Mouse (Mus musculus): Measurements from ENCODE around the gene Hectd1. TPM values are rescaled to one million over a fixed set of nuclear protein-coding genes. Genes with fewer than 3 reads are reported as not detected.
A peak's percentile ranks its signal among the peaks of the same experiment; 100 is the strongest.

The Hectd1 gene
- total RNA-seq, 2 experiments from 2014 or later: 76.9 to 84.5 TPM

DNA sequence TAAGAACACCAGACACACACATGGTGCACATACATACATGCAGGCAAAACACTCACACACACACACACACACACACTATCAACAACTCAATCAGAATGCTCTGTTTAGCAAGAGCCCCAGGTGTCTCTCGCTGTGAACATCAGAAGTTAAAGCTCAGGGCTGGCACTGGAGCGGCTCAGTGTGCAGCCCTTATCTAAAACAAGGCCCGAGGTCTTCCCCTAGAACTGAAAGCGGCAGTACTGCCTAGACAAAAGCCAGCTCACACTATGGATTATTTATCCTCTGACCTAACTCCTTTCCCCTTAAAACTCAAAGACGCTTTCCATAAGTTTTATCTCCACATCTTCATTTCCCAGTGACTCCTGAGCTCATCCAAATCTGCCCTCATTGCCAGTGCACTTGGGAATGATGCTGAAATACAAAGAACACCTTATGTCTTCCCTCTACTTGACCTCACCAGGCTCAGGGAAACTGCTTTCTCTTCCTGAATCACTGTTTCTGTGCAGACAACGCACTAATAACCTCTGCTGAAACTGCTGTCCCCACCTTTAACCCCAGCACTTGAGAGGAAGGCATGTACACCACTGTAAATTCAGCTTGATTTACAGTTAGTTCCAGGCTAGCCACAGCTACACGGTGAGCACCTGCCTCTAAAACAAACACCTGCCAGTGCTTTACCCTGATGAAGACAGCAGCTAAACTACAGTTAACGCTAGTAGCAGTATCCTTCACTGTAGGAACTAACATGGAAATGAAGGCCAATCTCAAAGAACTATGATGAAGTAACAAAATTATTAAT is 11.3 kb downstream of the Hectd1 start:
- intact Hi-C loops (cut with DNase I): no loop called here

DNA sequence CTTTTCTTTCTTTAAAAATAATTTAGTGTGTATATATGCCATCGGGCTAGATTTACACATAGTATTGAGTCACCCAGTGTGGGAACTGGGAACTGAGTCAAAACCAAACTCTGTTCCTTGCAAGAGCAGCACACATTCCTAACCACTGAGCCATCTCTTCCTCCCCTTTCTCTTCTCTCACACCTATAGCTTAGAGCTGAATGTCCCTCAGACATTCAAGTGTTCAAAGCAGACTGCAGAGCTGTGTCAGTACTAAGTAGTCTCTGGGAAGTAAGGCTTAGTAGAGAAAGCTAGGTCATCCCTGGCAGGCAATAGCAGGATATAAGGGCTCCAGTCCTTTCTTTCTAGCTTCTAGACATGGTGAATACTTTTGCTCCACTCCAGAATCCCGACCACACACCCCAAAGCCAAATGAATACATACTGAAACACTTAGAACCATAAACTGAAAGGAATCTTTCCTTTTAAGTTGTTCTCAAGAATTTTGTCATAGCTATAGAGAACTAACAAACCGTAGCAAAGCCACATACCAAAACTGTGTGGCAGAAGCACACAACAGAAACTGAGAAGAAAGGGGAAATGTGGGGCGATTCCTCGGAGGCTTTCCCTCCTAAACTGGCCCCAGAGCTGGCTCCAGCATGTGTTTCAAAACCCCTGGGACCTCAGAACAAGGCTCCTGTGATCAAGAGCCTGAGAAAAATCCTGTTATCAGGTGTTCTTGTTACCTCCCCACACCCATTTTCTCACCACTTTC is 17.8 kb downstream of the Hectd1 start:
- intact Hi-C loops (cut with DNase I): no loop called here

More for the DNA sequence above, 11.3 kb downstream of the Hectd1 start:
- DNase-seq (ENCODE audit: low spot score): no peak

DNA sequence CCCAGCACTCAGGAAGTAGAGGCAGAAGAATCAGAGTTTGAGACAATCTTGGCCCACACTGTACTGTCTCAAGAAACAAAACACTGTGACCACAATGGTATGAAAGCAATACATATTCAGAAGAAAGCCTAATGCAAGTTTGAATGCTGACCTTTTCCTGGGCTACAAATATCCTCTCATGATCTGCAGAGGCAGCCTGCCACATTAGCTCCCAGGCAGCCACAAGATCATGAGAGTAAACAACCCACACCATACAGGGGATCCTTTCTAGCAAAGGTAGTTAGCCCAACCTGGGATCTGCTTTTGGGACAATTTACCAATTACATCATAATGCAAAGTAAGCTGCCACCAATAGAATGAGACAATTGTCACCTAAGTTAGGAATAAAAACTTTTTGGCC is 18.8 kb downstream of the Hectd1 start:
- intact Hi-C loops (cut with DNase I): no loop called here
- DNase-seq (ENCODE audit: low spot score): no peak

More for the DNA sequence above, 17.8 kb downstream of the Hectd1 start:
- no peak for DNase-seq (ENCODE audit: low spot score)

DNA sequence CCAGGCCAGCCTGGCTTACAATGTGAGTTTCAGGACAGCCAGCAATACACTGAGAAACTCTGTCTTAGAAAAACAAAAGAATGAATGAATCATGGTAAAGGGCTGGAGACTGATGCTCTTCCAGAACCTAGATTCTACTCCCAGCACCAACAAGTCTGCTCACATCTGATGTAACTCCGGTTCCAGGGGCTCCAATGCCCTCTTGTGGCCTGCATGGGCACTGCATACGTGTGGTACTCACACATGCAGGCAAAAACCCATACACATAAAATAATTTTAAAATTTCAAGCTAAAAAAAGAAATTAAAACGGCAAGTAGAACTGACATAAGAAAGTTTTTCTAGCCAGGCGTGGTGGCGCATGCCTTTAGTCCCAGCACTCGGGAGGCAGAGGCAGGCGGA is 44.5 kb downstream of the Hectd1 start:
- intact Hi-C loops (cut with DNase I): no loop called here
- DNase-seq (ENCODE audit: low spot score): no peak

DNA sequence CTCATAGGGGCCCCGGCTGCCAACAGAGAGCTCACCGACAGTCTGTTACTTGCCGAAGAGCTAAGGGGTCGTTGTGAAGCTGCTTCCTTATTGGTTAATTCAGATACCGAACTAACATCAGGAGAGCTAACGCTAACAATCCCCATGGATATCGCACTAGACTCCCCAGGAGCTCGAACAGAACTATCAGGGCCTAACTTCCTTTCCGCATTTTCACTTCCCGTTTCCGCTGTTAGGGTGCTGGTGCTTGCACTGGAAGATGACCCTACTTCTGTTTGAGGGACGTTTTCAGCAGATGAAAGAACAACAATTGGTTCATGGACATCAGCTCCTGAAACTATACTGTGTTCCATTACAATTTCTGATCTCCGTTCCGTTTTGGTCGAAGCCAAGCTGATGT is 60.6 kb downstream of the Hectd1 start:
- intact Hi-C loops (cut with DNase I): no loop called here
- DNase-seq (ENCODE audit: low spot score): no peak

DNA sequence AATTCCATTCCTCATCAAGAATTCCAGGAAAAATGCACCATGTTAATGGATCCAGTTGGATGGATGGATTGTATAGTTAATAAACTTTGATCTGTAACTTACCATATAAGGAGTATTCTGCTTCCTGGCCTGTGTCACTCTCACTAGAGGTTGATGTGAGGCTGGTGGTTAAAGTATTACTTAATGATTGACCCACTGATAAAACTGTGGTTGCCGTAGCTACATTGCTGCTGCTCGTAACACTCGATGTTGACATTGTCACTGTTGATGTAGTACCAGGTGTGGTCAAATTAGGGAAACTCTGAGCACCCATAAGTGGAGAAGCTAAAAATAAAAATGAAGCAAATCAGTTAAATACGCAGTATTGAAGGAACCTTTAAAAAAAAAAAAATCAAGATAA is 61.9 kb downstream of the Hectd1 start:
- no peak for DNase-seq (ENCODE audit: low spot score)
- intact Hi-C loops (cut with DNase I): no loop called here

DNA sequence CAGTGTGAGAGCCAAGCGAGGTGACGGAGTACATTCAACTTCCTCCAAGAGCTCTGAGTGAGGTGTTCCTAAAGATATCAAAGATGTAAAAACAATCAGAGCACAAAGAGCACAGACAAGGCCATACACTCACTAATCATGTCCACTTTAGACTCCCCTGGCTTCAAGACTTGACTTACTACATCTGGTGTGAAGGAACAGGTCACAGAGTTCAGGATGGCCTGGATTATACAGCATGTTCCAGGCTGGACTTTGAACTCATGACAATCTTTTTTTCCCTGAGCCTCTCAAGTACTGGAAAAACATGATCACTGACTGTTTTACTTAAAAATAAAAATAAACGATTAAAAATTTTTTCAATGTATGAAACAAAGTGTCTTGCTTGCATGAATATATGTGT is 70.0 kb downstream of the Hectd1 start:
- intact Hi-C loops (cut with DNase I): loop anchor here (10.0 kb wide), 1 partner anchor 365 kb away; no protein-coding TSS in a partner anchor

DNA sequence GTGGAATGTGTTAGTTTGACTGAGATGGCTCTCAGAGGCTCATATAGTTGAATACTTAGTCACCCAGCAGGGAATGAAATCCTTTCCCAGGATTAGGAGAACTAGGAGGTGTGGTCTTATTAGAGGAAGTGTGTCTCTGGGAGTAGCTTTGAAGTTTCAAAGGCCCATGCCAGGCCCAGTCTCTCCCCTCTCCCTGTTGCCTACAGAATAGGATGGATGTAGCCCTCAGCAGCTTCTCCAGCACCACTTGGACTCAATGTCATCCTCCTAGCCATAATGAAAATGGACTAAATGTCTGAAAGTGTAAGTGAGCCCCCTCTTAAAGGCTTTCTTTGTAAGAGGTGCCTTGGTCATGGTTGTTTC is 72.8 kb downstream of the Hectd1 start:
- no peak for DNase-seq (ENCODE audit: low spot score)
- intact Hi-C loops (cut with DNase I): loop anchor here (10.0 kb wide), 1 partner anchor 362 kb away; no protein-coding TSS in a partner anchor

More for the DNA sequence above, 70.0 kb downstream of the Hectd1 start:
- DNase-seq (ENCODE audit: low spot score): no peak

DNA sequence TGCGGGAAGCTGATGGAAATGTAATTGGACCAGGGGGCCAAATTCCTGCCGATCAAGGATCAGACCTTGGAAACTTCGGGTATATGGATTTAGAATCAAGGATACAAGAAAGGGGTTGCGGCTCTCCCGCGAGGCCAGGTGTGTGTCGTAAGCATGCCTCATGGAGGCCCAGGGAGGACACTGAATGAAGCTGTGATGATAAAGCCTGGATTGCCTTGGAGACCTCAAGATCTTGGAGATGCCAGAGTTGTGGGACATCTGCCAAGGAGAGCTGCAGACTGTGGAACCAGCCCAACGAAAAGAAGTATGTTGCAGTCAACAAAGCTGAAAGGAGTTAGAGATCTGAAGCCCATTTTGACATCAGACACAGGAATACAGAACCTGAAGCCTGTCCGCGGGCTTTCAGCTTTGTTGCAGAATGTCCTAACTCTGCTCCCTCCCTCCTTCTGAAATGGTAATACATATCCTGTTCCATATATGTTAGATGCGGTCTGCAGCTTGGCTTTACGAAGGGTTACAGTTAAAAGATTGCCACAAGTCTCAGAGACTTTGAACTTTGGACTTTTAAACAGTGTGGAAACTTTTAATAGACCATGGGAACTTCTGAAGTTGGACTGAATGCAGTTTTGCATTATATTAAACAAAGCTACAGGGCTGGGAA is 73.3 kb downstream of the Hectd1 start:
- intact Hi-C loops (cut with DNase I): loop anchor here (10.0 kb wide), 1 partner anchor 361 kb away; no protein-coding TSS in a partner anchor
- no peak for DNase-seq (ENCODE audit: low spot score)

DNA sequence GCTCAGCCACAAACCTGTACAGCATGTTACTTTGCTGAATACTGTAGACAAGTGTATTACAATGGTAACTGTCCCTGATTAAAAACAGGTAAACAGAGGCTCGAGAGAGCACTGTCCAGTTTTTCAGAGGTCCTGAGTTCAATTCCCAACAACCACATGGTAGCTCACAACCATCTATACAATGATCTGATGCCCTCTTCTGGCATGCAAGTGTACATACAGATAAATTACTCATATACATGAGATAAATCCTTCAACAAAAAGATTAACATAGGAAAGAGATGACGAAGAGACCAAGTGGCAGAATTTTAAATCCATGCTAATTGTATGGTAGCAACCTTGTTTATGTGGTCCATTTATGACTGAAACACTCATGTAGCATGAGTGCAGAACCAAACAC is 82.0 kb downstream of the Hectd1 start:
- intact Hi-C loops (cut with DNase I): loop anchor here (10.0 kb wide), 1 partner anchor 303 kb away; no protein-coding TSS in a partner anchor
- no peak for DNase-seq (ENCODE audit: low spot score)

DNA sequence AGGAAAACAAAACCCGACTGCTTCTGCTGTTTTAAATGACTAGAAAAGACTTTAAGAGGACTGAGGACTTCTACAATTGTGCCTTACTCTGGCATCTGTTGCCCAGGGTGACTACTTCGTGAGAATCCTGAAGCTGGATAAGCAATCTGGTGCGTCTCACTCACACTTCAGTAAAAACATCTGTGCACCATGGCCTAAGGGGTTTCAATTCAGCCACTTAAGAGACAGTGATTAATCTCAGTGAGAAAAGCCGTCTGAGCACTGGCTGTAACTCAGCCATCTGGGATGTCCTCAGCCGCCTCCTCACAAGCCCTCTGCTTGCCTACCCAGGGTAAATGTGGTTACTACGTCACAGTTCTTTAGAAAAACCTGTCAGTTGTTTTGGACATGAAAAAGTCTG is 84.4 kb downstream of the Hectd1 start:
- no peak for DNase-seq (ENCODE audit: low spot score)
- intact Hi-C loops (cut with DNase I): loop anchor here (10.0 kb wide), 1 partner anchor 300 kb away; no protein-coding TSS in a partner anchor

DNA sequence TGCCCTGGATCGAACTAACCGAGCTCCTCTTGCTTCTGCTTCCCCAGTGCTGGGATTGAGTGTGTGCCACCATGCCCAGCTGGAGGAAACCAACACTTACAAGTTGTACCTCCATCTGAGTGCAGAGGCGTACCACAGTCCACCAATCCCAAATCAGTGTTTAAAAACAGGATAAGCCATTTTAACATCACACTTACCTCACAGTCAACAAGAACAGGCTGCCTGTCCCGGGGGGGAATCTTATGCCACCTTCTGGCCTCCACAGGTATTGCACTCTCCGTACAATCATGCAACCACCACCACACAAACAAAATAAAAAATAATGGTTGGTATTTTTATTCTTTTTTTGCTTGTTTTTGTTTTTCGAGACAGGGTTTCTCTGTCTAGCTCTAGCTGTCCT is 87.6 kb downstream of the Hectd1 start:
- intact Hi-C loops (cut with DNase I): loop anchor here (1.0 to 10.0 kb wide), 2 partner anchors 75 to 297 kb away; no protein-coding TSS in a partner anchor
- no peak for DNase-seq (ENCODE audit: low spot score)

DNA sequence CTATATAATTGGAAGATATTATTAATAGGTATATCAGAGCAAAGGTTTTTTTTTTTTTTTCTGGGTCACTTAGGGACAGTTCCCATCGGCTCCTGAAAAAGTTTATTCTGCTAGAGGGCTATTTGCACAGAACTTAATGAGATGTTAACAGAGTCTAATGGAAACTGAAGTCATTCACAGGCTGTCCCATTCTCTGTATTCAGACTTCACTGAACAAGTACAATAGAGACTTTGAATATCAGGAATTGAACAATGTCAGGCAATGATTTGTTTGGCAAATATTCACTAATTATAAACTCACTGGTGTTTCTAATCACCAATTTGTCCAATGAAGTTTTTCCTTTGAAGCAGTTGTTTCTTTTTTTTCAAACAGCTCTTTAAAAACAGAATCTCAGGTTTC is 92.5 kb downstream of the Hectd1 start:
- no peak for DNase-seq (ENCODE audit: low spot score)
- intact Hi-C loops (cut with DNase I): no loop called here

DNA sequence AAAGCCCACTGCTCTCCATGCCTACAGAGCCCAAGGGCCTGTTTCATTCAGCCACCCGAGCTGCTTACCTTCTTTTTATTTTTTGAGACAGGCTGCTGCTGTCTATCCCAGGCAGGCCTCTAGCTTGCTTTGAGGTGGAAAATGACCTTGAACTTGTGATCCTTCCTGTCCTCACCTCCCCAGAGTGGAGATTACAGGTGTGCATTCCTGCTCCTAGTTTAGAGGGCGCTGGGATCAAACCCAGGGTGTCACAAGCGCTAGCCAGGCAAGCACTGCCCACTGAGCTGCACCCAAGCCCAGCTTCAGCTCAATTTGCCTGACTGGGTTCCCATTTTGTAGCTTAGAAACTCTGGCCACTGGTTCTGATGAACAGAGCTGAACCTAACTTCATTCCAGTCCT is 93.0 kb downstream of the Hectd1 start:
- intact Hi-C loops (cut with DNase I): no loop called here
- no peak for DNase-seq (ENCODE audit: low spot score)

DNA sequence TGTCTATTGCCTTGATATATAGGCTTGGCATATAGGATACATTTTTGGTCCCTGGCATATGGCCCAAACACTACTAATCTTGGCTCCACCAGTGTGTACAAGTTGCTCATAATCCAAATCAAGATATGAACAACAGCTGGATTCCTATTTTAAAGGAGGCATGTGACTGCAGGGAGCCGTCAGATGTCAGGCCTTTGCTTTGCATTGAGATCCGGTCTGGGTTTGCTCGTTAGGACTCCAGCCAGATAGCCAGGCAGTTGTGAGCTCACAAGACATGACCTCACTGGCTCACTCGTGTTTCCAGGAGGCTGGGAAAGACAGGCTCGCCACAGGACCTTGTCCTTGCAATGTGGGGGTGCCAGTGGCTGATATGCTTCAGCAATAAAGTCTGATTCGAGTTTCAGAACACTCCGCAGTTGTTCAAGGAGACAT is 93.5 kb downstream of the Hectd1 start:
- DNase-seq (ENCODE audit: low spot score): no peak
- intact Hi-C loops (cut with DNase I): no loop called here

DNA sequence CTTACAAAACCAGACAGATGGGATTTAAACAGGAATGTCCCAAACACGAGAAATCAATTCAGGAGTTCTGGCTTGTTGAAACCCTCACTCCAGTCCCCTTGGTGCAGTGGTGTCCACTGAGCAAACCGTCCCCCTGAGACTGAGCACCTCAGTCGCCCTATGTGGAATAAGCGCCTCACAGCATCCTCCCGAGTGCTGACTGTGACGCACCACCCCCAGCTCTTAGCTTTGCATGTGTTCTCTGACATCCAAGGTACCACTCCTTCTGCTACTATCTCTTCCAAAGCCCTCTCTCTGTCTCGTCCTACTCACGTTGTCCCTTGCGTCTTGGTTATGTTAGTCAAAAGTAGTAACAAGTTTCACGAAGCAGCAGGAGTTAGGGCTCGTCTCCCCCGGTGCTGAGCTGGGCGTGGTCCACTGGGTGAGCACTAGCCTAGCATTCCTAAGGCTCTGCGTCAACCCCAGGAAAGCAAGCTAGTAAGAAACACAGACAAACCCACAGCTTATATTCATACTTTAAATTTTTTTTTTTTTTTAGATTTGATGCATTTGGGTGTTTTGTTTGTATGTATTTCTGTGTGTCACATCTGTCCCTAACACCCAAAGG is 94.6 kb downstream of the Hectd1 start:
- intact Hi-C loops (cut with DNase I): no loop called here
- no peak for DNase-seq (ENCODE audit: low spot score)

DNA sequence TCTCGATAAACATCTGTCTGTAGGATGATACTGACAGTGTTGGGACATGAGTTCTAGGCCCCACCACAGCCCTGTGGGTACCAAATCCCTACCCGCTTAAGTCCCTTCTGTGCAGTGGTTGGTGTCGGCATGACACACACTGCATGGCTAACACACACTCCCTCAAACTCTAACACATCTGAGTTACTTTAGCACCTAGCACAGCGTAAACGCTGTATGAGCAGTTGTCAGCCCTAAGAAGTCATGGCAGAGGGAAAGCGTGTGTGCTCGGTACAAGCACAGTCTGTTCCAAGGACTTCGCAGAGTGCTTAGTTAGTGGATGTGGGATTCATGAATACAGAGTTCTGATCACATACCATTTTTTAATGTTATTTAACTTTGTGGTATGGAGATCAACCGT is 99.5 kb downstream of the Hectd1 start:
- intact Hi-C loops (cut with DNase I): loop anchor here (5.0 kb wide), 1 partner anchor 38 kb away; the partner anchor contains the start of genes Ap4s1 and Strn3
- DNase-seq (ENCODE audit: low spot score): no peak

DNA sequence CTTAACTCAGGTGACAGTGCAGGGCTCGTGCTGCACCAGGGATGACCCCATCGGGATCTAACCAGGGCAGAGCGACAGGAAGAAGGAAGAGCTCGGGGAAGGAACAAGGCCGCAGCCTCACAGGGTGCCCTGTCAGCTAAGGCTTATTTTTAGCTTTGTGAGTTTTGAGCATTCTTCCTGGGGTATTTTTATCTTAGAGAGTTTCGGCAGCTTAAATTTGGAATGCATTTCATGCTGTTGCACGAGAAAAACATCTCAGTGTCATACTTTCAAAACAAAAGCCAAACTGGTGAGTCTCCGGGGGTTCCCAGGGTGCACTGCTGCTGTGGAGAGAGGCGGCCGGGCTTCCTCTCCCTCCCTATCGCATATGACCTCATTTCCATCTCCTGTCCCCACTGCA is 100.3 kb downstream of the Hectd1 start:
- DNase-seq (ENCODE audit: low spot score): peak; percentile 44
- intact Hi-C loops (cut with DNase I): loop anchor here (5.0 kb wide), 1 partner anchor 37 kb away; the partner anchor contains the start of genes Ap4s1 and Strn3

DNA sequence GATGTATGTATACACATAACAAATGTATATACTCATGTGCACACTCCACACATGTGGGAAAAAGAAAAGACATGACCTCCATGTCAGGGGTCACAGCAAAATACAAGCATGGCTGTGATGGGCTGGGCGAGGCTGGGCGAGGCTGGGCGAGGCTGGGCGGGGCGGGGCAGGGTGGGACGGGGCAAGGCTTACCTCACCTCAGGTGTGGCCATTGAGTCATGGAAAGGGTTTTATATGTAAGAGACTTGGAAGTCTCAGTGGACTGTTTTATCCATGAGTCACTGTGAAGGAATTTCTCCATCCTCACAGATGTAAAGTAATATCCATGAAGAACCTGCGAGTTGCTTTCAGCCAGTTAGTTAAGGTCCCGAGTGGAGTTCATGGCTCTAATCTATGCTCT is 107.5 kb downstream of the Hectd1 start:
- intact Hi-C loops (cut with DNase I): no loop called here
- no peak for DNase-seq (ENCODE audit: low spot score)

DNA sequence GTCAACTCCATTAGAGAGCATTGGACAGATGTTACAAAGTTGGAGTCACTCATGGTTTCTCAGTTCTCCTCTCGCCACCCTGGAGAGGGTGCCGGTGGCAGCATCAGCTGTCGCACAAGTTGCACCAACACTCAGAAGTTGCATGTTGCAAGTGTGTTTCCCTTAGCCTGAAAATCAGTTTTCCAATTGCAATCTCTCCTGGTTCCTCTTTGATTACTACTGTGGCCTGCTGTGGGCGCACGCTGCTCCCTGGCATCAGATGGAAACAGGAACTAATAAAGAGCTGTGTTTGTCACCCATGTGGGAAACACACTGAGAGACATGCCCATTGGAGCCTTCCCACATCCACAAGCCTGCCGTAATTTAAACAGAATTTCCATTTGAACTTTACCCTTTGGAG is 110.7 kb downstream of the Hectd1 start:
- intact Hi-C loops (cut with DNase I): no loop called here
- no peak for DNase-seq (ENCODE audit: low spot score)

Data from heart, postnatal 25 days (tissue).